Mouse (Mus musculus) urinary bladder, postnatal 25 days (tissue): ENCODE results near the gene Glmp.
"Not testable (repeated sequence)": the region's sequence is repeated elsewhere in the genome, so short reads cannot be mapped to it uniquely, and the experiment has no call there.

Experiments
- DNase-seq: peaks from one replicate; pipeline ENCODE4 v3.0.0; 2022; ENCODE audit warnings: low spot score

Glmp gene

DNA sequence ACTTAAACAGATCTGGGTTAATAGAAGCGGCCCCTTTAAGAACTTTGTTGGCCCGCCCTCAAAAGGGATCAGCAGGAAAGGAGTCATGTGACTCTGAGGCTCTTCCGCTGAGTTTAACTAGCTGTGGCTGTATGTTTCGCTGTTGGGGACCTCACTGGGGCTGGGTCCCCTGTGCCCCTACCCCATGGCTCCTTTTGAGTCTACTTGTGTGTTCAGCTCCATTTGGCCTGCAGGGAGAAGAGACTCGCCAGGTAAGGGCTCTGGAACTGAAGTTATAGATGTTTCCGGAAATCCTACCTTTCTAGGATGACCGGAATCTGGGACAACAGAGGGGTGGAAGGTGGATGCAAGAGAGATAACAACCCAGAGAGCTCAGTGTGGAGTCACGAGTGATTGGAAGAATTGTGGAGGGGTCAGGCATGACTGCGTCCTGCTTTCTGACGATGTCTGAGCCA lies at the start of gene Glmp:
Gene Glmp, plus strand, starts transcription at position 73 of the 455 bp plus-strand sequence.
- DNase-seq = peak; percentile 34

DNA sequence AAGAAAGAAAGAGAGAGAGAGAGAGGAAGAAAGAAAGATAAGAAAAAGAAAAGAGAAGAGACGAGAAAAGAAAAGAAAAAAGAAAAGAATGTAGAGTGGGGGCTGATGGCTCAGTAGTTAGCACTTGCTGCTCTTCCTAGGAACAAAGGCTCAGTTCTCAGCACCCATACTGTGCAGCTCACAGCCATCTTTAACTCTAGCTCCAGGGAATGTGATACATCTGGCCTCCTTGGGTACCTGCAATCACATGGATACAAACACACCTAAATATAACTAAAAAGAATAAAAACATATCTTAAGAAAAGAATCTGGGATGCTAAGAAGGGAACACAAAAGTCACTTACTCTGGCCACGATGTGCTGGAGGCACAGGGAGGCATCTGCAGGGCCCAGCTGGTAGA lies 48.7 kb upstream of the Glmp start:
- DNase-seq = no peak

DNA sequence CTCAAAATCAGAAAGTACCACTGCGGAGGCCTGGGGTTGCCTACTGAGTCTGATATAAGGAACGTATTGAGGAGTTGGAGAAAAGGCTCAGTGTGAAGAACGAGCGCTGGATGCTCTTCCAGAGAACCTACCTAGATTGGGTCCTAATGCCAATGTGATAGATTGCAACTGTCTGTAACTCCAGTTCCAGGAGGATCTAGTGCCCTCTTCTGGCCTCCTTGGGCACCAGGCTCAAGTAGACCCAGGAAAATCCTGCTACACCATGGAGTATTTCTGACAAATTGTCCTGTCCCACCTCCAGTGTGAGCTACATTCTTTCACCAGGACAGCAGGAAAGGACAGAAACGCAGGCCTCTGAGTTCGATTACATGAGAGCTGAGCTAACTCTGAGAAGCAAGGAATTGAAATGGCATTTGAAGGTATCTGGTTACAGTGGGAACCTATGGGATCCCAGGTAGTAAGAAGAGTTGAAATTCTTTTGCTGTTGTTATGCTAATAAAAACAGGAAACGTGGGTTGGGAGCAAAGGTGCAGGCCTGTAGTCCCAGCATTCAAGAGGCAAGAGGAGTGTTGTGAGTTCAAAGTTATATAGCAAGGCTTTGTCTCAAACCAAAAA lies 48.2 kb upstream of the Glmp start:
- peak; percentile 17 for DNase-seq

DNA sequence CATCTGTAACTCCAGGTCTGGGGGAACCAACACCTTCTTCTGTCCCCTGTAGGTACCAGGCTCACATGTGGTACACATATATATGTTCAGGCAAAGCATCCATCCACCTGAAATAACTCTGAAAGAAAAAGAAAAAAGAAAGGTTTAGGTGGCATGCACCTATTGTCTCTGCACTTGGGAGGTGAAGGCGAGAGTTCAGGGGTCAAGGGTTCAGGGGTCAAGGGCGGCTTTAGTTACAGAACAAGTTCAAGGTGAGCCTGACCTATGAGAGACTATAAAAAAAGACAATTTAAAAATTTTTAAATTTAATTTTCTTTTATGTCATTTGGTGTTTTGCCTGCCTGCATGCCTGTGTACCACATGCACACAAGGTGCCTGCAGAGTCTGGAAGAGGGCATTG lies 44.8 kb upstream of the Glmp start:
- DNase-seq = no peak

DNA sequence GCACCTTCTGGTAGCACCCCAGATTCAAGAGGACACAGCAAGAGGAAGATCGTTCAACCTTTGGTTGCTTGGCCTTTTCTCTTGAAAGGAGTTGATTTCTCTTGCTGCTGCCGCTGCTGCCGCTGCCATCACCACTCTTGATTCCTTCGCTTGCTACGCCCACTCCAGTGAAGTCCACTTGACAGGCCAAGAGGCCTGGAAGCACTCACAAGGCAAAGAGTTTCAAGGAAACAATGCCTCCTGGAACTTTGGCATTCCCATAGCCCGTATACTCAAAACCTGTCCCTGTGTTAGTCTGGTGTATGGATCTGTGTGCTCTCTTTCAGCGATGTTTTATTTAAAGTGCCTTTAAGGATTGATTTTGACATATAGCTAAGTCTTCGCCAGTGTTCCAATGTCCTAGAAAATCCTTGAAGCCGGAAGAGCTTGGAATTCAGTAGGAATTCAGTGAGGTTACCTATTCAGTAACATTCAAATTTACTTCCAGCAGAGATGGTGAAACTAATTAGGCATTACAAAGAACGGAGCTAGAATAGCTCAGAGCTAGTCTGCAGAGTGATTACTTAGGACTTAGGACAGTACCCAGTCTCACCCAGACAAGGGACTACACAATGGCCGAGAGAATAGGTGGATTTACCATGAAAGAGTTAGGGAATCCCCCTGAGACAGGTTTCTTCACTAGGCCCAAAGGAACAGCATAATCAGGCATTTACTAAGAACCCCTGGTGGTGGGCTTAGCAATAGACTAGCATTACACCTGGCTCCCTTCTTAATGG lies 43.5 kb upstream of the Glmp start:
- DNase-seq = not testable (repeated sequence)

DNA sequence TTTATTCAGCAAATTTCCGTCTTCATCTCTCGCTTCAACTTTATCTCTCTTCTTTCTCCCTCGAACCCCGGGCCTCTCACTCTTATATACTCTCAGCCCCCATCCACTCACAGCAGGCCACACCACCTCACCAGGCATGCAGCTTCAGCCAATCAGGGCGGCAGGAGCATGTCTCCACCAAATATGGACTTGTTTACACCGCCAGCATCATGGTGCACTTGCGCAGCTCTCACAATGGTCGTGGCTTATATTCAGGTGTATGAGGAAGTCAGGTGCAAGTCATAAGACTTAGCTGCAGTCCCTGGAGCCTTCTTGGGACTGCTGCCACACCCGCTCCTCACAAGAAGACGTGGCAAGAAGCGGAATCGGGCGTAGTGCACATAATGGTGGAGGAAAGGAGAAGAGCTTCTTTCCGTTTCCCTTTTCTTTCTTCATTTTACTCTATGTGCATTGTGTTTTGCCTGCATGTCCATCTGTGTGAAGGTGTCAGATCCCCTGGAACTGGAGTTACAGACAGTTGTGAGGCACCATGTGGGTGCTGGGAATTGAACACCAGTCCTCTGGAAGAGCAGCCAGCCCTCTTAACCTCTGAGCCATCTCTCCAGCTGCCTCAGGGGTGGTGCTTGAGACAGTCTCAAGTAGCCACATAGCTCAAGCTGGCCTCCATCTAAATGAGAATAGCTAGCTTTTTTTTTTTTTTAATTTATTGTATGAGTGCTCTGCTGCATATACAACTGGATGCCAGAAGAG lies 39.8 kb upstream of the Glmp start:
- DNase-seq = not testable (repeated sequence)

DNA sequence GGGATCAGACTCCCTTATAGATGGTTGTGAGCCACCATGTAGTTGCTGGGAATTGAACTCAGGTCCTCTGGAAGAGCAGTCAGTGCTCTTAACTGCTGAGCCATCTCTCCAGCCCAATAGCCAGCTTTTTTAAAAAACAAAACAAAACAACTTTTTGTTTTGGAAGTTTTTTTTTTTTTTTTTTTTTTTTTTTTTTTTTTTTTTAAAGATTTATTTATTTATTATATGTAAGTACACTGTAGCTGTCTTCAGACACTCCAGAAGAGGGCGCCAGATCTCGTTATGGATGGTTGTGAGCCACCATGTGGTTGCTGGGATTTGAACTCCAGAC lies 39.3 kb upstream of the Glmp start:
- not testable (repeated sequence) for DNase-seq

DNA sequence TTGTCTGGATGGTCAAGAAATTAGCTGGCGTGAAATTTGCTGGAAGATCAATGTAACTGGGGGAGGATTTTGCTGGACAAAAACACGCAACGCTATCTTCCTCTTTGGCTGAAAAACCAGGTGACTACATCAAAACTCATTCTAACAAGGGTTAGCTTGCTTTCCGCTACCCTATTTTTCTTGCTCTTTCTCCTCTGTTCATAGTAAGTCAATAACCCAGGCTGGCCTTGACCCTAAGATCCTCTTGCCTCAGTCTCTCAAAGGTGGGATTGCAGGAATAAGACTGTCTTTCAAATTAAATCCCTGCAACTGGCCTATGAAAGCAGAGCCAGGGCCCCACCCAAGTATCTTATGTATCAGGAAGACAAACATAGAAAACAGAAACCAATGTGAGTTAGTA lies 37.7 kb upstream of the Glmp start, which contains the start of gene Gm38392:
Gene Gm38392, minus strand, starts transcription at position 101 of the 400 bp plus-strand sequence.
- DNase-seq = no peak

DNA sequence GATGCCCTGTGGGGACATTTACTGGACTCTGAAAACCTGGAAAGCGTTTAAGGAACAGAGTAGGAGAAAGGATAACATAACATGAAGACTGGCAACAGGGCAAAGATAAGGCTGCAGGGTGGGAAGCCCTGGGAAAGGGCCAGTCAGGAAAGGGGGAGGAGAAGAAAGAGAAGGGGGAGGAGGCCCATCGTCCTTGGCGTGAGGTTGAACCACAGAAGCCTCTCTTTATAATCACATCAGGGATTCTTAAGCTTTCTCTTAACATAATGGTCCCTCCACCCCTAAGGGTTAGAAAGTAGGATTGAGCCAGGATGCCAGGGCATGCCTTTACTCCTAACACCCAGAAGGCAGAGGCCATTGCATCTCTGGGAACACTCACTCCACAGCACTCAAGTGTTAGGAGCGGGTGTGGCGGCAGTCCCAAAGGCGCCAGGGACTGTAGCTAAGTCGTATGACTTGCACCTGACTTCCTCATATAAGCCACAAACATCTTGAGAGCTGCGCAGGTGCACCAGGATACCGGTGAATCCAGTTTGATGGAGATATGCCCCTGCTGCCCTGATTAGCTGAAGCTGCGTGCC lies 36.6 kb upstream of the Glmp start:
- DNase-seq = not testable (repeated sequence)

DNA sequence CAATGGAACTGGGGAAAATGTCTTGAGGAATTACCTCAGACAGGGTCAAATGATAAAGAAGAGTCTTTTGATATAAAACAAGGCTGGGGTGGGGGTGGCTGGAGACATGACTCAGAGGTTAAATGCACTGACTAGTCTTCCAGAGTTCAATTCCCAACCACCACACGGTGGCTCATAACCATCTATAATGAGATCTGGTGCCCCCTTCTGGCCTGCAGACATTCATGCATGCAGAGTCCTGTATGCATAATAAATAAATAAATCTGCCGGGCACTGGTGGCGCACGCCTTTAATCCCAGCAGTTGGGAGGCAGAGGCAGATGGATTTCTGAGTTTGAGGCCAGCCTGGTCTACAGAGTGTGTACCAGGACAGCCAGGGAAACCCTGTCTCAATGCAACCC lies 32.9 kb upstream of the Glmp start:
- no peak for DNase-seq

DNA sequence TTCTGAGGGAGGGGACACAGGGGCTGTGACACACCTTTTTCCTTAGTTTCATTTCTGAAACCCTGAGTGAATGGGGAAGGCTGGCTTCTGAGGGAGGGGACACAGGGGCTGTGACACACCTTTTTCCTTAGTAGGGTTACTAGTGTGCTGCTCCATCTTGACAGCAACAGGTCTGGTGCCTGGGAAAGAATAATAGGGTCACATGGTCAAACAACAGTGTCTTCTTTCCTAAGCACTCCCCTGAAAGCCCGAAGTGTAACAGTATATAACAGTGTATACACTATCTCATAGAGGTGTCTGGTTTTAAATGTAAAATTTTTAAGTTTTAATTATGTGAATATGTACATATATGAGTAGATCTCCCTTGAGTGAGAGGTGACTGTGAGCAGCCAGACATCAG lies 29.6 kb upstream of the Glmp start:
- not testable (repeated sequence) for DNase-seq

DNA sequence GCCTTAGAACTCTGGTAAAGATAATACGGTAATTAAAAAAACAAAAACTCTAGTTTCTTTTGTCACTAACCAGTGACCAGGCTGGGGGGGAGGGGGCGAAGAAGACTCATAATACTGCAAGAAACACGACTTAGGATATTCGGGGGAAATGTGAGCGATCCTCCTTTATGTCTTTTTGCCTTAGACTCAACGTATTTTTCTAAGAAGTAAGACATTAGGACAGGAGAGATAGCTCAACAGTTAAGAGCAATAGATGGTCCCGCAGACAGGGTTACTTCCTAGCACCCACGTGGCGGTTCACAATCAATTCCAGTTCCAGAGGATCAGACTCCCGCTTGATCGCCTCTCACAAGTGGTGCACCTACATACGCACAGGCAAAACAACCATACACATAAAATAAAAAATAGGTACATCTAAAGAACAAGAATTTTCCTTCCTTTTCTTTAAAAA lies 28.7 kb upstream of the Glmp start:
- no peak for DNase-seq

DNA sequence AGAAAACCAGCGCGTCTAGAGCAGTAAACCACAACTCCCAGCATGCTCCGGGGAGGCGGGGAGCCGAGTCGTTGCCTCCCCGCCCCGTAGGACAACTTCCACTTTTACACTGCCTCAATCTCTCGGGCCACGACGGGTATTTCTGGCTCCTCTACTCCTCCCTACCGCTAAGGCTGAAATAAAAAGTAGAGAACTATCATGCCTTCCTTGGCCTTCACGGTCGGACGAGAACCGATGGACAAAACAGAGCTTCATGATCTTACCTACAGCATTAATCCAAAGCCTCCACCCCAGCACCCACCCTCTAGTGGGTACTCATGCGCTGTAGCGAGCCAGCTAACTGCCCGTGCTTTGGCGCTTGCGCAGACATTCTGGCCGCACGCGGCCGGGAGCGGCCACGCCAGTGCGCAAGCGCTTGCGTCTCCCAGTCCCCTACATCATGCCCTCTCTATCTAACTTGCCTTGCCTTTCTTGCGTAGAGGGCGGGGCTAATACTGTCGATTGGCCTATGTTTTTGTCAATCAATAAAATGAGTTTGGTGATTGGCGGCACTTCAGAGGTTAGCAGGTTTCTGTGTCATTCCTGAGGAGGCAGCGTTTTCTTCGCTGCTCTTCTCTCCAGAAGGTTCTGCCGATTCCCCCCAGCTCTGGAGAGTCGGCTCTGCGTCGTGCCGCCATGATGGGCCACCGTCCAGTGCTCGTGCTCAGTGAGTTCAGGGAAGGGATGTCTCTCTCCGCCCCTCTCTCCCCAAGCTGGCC lies 28.1 kb upstream of the Glmp start, which contains the start of the genes Tsacc and Cct3:
Gene Tsacc, minus strand, starts transcription at position 439 of the 758 bp plus-strand sequence.
Gene Cct3, plus strand, starts transcription at position 556 of the 758 bp plus-strand sequence.
- peak; percentile 90 for DNase-seq

DNA sequence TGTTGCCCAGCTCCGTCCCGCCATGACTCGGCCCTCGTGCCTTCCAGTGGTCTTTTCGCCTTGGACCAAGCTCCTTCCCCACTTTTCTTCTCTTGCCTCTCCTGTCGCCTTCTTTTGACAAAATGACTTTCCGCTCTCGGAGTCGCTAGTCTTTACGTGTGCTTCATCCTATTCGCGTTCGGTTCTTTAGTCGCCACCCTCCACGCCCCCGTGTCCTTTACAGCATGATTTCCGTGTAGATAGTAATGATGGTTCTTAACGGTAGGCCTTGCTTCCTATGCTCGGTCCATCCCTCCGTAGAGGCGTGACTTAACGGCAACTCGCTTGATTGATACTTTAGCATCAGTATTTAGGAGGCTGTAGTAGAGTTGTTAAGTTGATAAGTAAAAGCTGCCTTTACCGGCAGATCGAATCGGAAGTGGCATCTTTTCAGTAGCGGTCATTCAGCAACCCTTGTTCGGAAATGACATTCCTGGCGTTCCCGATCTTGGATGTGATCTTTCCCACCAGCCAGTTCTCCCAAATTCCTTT lies 27.4 kb upstream of the Glmp start:
- DNase-seq = no peak

DNA sequence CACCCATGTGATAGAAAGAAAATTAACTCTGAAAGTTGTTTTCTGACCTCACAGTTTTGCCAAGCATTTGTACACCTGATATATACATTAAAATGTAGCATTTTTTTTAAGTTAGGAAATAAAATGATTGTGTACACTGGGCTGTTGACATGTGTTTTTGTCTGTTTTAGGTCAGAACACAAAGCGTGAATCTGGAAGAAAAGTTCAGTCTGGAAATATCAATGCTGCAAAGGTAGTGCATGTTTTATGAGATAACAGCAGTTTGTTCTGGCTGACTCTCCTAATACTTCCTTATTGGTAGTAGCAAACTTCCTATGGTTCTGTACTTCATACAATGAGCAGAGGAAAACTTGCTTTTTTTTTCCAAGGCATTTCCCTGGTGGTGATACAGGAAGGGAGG lies 25.7 kb upstream of the Glmp start:
- DNase-seq = no peak

DNA sequence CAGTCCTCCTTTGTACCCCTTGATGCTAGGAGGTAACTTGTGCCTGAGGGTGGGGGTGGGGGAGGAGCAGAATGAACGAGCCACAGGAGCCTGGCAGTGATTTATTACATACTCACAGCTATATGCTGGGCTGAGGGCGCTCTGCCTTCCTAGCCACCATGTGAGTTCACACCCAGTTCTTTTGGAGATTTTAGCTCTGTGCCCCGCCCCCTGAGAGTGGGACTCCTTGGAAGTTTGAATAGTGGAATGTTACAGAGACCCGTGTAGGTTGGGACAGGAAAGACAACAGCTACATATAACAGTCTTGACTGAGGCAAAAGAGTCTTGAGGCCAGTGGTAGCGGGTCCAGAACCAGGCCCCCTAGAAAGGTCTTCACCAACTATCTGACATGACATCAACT lies 4.1 kb downstream of the Glmp start:
- no peak for DNase-seq

DNA sequence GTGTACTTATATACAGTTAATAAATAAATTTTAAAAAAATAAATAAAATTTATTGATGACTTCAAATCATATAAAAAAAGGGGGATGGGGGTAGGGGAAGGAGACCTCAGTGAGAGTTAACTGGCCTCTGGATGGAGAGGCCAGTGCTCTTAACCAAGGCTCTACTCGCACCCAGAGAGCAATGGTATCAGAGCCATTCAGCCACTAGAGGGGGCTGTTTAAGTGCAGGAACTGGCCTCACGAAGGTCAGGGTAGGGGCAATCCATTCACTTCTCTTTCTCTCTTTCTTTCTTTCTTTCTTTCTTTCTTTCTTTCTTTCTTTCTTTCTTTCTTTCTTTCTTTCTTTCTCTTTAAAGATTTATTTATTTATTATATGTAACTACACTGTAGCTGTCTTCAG lies 6.5 kb downstream of the Glmp start:
- peak; percentile 37 for DNase-seq

DNA sequence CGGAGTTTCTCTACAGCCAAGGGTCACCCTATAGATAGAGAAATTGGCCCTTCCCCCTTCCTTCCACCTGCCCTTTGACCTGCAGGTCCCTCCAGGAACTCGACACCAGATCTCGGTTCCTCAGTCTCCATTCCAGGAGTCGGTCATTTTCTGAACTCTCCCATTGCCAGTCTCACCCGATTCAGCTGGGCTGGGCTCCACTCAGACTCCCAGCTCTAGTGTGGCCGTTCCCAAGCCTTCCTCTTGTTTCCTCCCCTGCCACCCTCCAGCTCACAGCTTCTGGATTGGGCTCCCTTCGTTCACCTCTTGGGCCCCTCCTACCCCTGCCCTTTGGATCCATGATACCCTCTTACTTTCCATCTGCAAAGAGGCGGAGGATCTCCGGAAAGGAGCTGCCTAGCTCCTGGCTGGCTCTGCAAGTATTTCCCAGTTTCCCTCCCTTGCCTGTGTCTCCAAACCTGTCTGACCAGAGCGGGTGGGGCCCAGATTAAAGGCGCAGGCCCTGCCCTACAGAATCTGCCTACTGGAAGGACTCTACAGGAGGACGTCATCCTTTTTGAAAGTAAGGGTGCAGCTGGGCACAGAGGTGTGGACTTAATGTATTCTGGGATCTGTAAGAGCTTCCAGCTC lies 9.3 kb downstream of the Glmp start:
- DNase-seq = peak; percentile 49

DNA sequence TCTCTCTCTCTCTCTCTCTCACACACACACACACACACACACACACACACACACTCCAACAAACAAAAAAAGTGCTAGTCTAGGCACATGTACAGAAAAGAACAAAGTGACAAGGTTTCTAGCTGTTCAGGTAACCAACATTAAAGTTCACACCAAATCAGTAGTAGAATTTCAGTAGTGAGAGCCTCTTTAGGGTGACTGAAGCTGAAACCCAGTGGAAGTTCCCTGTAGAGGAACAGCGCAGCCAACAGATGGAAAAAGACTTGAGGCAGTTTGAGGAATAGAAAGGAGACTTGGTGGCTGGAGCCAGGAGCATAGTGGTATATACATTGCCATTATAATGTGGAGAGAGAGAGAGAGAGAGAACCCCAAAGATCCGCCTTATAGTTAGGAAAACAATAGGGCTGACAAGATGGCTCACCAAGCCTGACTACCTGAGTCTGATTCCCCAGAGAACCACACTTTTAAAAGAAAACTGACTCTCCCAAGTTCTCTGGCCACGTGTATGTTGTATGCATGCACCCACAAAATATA lies 10.1 kb downstream of the Glmp start:
- DNase-seq = no peak

DNA sequence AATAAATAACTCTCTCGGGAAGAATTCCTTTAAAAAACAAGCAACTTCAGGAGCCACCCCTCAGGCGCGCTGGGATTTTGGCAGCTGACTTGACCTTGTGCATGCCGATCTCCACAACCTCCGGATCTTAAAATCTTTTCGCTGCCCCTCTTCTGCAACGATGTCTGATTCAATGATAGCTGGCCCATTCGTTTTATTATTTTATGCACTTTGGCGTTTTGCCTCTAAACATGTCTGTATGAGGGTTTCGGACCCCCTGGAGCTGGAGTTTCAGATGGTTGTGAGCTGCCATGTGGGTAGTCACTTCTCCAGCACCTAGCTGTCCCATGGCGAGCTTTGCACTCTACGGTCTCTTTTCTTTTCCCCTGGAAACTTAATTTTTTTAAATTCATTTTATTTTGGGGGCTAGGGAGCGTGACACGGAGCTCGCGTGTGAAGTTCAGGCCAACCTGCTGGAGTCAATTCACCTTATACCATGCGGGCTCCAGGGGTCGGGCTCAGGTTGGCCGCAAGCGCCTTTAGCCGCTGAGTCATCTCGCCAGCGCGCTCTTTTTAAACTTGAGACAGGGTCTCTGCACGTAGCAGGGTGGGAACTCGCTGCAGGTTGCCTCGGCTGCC lies 10.7 kb downstream of the Glmp start:
- peak; percentile 16 for DNase-seq
